Mouse (Mus musculus) lung, embryonic 15.5 days (tissue): ENCODE data around the gene Dicer1. TPM values are rescaled to one million over a fixed set of nuclear protein-coding genes. Genes with fewer than 3 reads are reported as not detected.
A peak's percentile ranks its signal among the peaks of the same experiment; 100 is the strongest.

Source experiments
- ATAC-seq: fragments of 200-750 bp; cut with Nextera tagmentation; 2 replicates; pipeline ENCODE4 v1.8.0; 2017; ENCODE audit warnings: moderate number of reproducible peaks, borderline replicate concordance; ENCODE audit not compliant: low FRiP score, low TSS enrichment; ENCODE audit errors: extremely low read depth
- H3K27ac ChIP-seq: fragments of 300-500 bp; sonication (generic); 2 replicates; pipeline ENCODE4 v1.5.1; 2015; ENCODE audit warnings: moderate library complexity, mild to moderate bottlenecking, inconsistent platforms
- H3K27me3 ChIP-seq: fragments of 300-500 bp; sonication (generic); 2 replicates; pipeline ENCODE4 v1.6.1; 2015; ENCODE audit warnings: inconsistent platforms
- H3K36me3 ChIP-seq: fragments of 300-500 bp; sonication (generic); 2 replicates; pipeline ENCODE4 v1.6.1; 2015; ENCODE audit warnings: inconsistent platforms
- H3K4me1 ChIP-seq: fragments of 300-500 bp; sonication (generic); 2 replicates; pipeline ENCODE4 v1.6.1; 2015; ENCODE audit warnings: inconsistent platforms
- H3K4me2 ChIP-seq: fragments of 300-500 bp; sonication (generic); 2 replicates; pipeline ENCODE4 v1.6.1; 2015; ENCODE audit warnings: inconsistent platforms, mild to moderate bottlenecking, moderate library complexity
- H3K4me3 ChIP-seq: fragments of 300-500 bp; sonication (generic); 2 replicates; pipeline ENCODE4 v1.5.1; 2015; ENCODE audit warnings: mild to moderate bottlenecking, inconsistent platforms
- H3K9ac ChIP-seq: fragments of 300-500 bp; sonication (generic); 2 replicates; pipeline ENCODE4 v1.6.1; 2015; ENCODE audit warnings: inconsistent platforms
- H3K9me3 ChIP-seq: fragments of 300-500 bp; sonication (generic); 2 replicates; pipeline ENCODE4 v1.6.1; 2016; ENCODE audit warnings: inconsistent platforms
- WGBS: fragments of 180-500 bp; shearing (Covaris S2); methylation state at CpG from one replicate; pipeline ENCODE4 v1.1.7; 2015; 5-methylcytosine and 5-hydroxymethylcytosine counted together
- polyA plus RNA-seq: library from polyadenylated mRNA; unstranded; fragments of >200 nt; fragmentation: Nextera tagmentation; extraction: Ambion mirVana; gene quantifications from 2 replicates; pipeline ENCODE4 v1.2.1, GENCODE M21; 2015

Dicer1 gene
- polyA plus RNA-seq, 1 experiment from 2014 or later, result 29.2 TPM

DNA sequence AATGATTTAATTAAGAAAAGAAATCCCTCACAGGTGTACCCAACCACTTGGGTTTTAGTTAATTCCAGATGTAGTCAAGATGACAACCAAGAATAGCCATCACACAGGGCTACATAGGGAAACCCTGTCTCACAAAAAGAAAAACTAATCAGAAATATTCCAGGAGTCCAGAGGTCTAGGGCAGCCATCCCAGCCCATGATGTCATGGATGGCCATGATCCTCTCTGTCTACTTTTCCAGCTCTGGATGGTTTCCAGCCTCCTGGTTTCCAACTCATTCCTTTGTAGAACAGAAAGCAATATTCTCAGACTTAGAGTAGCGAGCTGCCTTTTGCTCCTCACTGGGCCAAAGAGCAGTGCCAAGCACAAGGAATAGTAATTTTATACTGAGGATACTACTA is 110.8 kb downstream of the Dicer1 start:
- H3K27ac ChIP-seq, result no peak overlapping the region
- no peak overlapping the region for H3K4me3 ChIP-seq
- no peak overlapping the region for H3K4me2 ChIP-seq
- 85% methylated on average over 1 of the region's 1 CpGs for WGBS
- H3K4me1 ChIP-seq, result peaks cover 28% of the 10 kb centered on the region
- no peaks in the 10 kb centered on the region for H3K36me3 ChIP-seq
- no peak for ATAC-seq
- H3K9ac ChIP-seq, result no peak overlapping the region
- H3K9me3 ChIP-seq, result no peaks in the 10 kb centered on the region
- peaks cover 22% of the 10 kb centered on the region; the same call in 1 of the 2 replicates for H3K27me3 ChIP-seq

DNA sequence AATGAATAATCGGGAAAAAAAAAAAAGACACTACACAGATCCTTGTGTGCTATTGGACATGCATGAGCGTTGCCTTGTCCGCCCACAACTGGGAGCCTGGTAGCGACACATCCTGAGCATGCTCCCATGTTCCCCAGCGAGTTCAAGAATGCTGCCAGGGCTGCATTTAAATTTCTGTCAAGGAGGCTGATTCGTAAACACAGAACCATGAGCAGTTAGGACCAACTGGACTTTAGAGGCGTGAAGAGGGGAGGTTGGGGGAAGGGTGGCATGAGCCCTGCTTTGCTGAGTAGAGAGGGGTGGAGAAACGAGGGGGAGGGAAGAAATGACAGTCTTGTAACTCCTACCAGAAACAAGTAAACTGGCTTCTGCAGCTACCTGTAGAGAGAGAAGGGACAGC is 113.6 kb downstream of the Dicer1 start:
- Histone ChIP-seq H3K4me1 (peaks cover 28% of the 10 kb centered on the region), H3K9ac (no peak overlapping the region), H3K4me2 (peak overlapping the region; percentile 19), H3K4me3 (no peak overlapping the region), H3K27ac (no peak overlapping the region), H3K36me3 (no peaks in the 10 kb centered on the region), H3K27me3 (peaks cover 28% of the 10 kb centered on the region; the same call in 1 of the 2 replicates), H3K9me3 (no peaks in the 10 kb centered on the region)
- ATAC-seq, result no peak
- 17% methylated on average over 8 of the region's 8 CpGs for WGBS

Other genes starting within 250 kb of the Dicer1 start
- 2.6 and 3.2 TPM in 2 replicates for gene Clmn, start 113.1 kb upstream of the Dicer1 start, polyA plus RNA-seq